9 mouse cellular contexts compared by ENCODE assay signal in the genomic region with DNA sequence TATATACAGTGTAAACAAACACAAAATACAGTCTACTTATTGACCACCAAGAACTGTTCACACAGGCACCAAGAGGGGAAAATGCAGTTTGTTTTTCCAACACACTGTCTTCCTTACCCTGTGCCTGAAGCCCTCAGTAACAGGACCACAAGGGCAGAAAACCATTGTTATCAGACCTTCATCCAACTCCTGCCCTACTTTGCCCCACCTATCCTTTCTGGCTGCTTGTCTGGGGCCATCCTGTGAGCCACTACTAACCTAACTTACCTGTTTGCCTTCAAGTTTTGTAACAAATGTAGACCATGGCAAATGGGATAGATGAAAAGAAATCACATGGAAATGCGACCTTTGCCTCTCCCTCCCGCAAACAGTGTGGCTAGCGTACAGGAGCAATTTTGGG. TPM values are rescaled to one million over a fixed set of nuclear protein-coding genes. Genes with fewer than 3 reads are reported as not detected.
DNase-seq lines count a peak whose midpoint lies in the region; ATAC-seq and TF ChIP-seq lines count a peak whose summit lies in the region.
"Had no signal": no experiment of that assay in that cellular context is flagged by ENCODE, and none has a peak within 500 bp of the region (broad histone marks: within the 10 kb centered on the region; RNA-seq: fewer than 3 reads in every experiment).

No protein-coding gene starts in this region.

- no peak for ATAC-seq in forebrain, postnatal 0 days
- no peak for ATAC-seq in liver, embryonic 14.5 days (ENCODE audit: insufficient read depth)

- no peaks in the 10 kb centered on the region; the same call in 1 of the 2 replicates for H3K36me3 ChIP-seq in forebrain, postnatal 0 days (ENCODE audit: insufficient read depth)
- H3K36me3 ChIP-seq in liver, embryonic 14.5 days (replicated peaks; ENCODE audit: control insufficient read depth, insufficient read depth, low read depth) = peaks cover 19% of the 10 kb centered on the region

- WGBS in cerebellum, adult 2 months = 70% methylated on average over 3 of the region's 3 CpGs
- WGBS in forebrain, postnatal 0 days = 63% methylated on average over 3 of the region's 3 CpGs
- WGBS in liver, embryonic 14.5 days (ENCODE audit: insufficient replicate concordance) = 66% methylated on average over 3 of the region's 3 CpGs

- no peaks in the 10 kb centered on the region for H3K9me3 ChIP-seq in forebrain, postnatal 0 days (ENCODE audit: low read length)
- H3K9me3 ChIP-seq in liver, embryonic 14.5 days (ENCODE audit: control insufficient read depth, low read length) = no peaks in the 10 kb centered on the region

- DNase-seq in cerebellum, adult 2 months = no peak
- DNase-seq in cerebellum, postnatal 10 days = no peak
- DNase-seq in 416B (ENCODE audit: low read depth) = peak; percentile 79
- DNase-seq in forebrain, postnatal 0 days = no peak
- peak; percentile 5 to 17 (median 14) for DNase-seq in liver, embryonic 14.5 days (ENCODE audit: low read depth in 3 of 3, low spot score in 3 of 3)
- DNase-seq in frontal cortex, adult 2 months (ENCODE audit: extremely low spot score in 1 of 2, low spot score in 1 of 2) = no peak
- DNase-seq in thymus, postnatal 10 days (ENCODE audit: low spot score in 2 of 2) = no peak
- DNase-seq in retina, embryonic 14.5 days (ENCODE audit: low spot score) = no peak
- DNase-seq: layer of hippocampus, postnatal 36 days had no signal

- H3K4me2 ChIP-seq in forebrain, postnatal 0 days (ENCODE audit: low read depth) = peak overlapping the region; percentile 35
- H3K4me2 ChIP-seq in liver, embryonic 14.5 days (ENCODE audit: low read depth) = peak overlapping the region; percentile 78

- H3K4me3 ChIP-seq in cerebellum, adult 2 months (replicated peaks; ENCODE audit: insufficient read depth, low read depth, low read length) = peak overlapping the region; percentile 27
- 0 out of 2 replicates have a peak overlapping the region, but pooled peaks have one; percentile 7 for H3K4me3 ChIP-seq in forebrain, postnatal 0 days (ENCODE audit: low read depth, low read length)
- peak overlapping the region; percentile 28 to 98 for H3K4me3 ChIP-seq in liver, embryonic 14.5 days (ENCODE audit: insufficient read depth in 1 of 2, low read depth in 2 of 2, low read length in 2 of 2)

- 0 out of 2 replicates have a peak overlapping the region, but pooled peaks have one; percentile 3 for H3K9ac ChIP-seq in forebrain, postnatal 0 days
- no peak overlapping the region for H3K9ac ChIP-seq in liver, embryonic 14.5 days (replicated peaks)

- H3K27ac ChIP-seq in cerebellum, adult 2 months (ENCODE audit: insufficient read depth, low read length) = no peak overlapping the region
- H3K27ac ChIP-seq in forebrain, postnatal 0 days (ENCODE audit: low read depth, low read length) = no peak overlapping the region
- no peak overlapping the region; the same call in 1 of the 2 replicates for H3K27ac ChIP-seq in liver, embryonic 14.5 days

- no peaks in the 10 kb centered on the region for H3K27me3 ChIP-seq in cerebellum, adult 2 months (ENCODE audit: control insufficient read depth, insufficient read depth, low read length)
- no peaks in the 10 kb centered on the region for H3K27me3 ChIP-seq in forebrain, postnatal 0 days (ENCODE audit: insufficient read depth, low read length)
- no peaks in the 10 kb centered on the region for H3K27me3 ChIP-seq in liver, embryonic 14.5 days (ENCODE audit: control insufficient read depth, insufficient read depth, low read length)

- TF ChIP-seq POLR2A in cerebellum, adult 2 months (IDR thresholded peaks at IDR 0.05; ENCODE audit: borderline replicate concordance, insufficient read depth, low read length) = no peak

- no peak for TF ChIP-seq EP300 in liver, embryonic 14.5 days (IDR thresholded peaks at IDR 0.05; ENCODE audit: low read depth)

- H3K4me1 ChIP-seq in cerebellum, adult 2 months (ENCODE audit: control insufficient read depth, insufficient read depth, low read length) = peaks cover 5% of the 10 kb centered on the region; the same call in 1 of the 2 replicates
- H3K4me1 ChIP-seq in forebrain, postnatal 0 days (ENCODE audit: insufficient read depth) = peaks cover 12% of the 10 kb centered on the region
- H3K4me1 ChIP-seq in liver, embryonic 14.5 days (replicated peaks; ENCODE audit: control insufficient read depth in 2 of 2, insufficient read depth in 2 of 2, low read length in 1 of 2) = peaks cover 6 to 16% of the 10 kb centered on the region in 2 experiments

- no peak for TF ChIP-seq CTCF in cerebellum, adult 2 months (IDR thresholded peaks at IDR 0.05; ENCODE audit: borderline replicate concordance, insufficient read depth, low read depth, low read length)
- no peak for TF ChIP-seq CTCF in forebrain, postnatal 0 days (IDR thresholded peaks at IDR 0.05; ENCODE audit: low read depth)
- no peak for TF ChIP-seq CTCF in liver, embryonic 14.5 days (IDR thresholded peaks at IDR 0.05; ENCODE audit: low read depth)

RNA-seq across cellular contexts. Expression of a gene that starts 2.2 kb away (rescaled TPM):
- polyA plus RNA-seq in cerebellum, adult 2 months (2012; rRNA removed) = 38.6 and 40.8 TPM in 2 replicates
- 41.3 and 47.6 TPM in 2 replicates for total RNA-seq in forebrain, postnatal 0 days (2014; rRNA removed)
- polyA plus RNA-seq in forebrain, postnatal 0 days (2015; fragmentation: Nextera tagmentation; extraction: Ambion mirVana) = 82.8 and 92.1 TPM in 2 replicates
- polyA plus RNA-seq in liver, embryonic 14.5 days (2012; rRNA removed) = 12.1 and 17.8 TPM in 2 replicates
- polyA plus RNA-seq in liver, embryonic 14.5 days (2014; fragmentation: Nextera tagmentation; extraction: Ambion mirVana) = 47.0 and 52.2 TPM in 2 replicates
- 43.6 and 48.2 TPM in 2 replicates for polyA plus RNA-seq in frontal cortex, adult 2 months (2012; rRNA removed)

RNA-seq across cellular contexts. Expression of a gene that starts 37.0 kb away (rescaled TPM):
- polyA plus RNA-seq in cerebellum, adult 2 months (2012; rRNA removed) = 33.9 and 37.1 TPM in 2 replicates
- 18.2 and 18.9 TPM in 2 replicates for total RNA-seq in forebrain, postnatal 0 days (2014; rRNA removed)
- 19.6 and 26.7 TPM in 2 replicates for polyA plus RNA-seq in forebrain, postnatal 0 days (2015; fragmentation: Nextera tagmentation; extraction: Ambion mirVana)
- polyA plus RNA-seq in liver, embryonic 14.5 days (2012; rRNA removed) = 5.2 and 7.2 TPM in 2 replicates
- 12.3 and 13.3 TPM in 2 replicates for polyA plus RNA-seq in liver, embryonic 14.5 days (2014; fragmentation: Nextera tagmentation; extraction: Ambion mirVana)
- polyA plus RNA-seq in frontal cortex, adult 2 months (2012; rRNA removed) = 29.5 and 30.9 TPM in 2 replicates

RNA-seq across cellular contexts. Expression of a gene that starts 37.1 kb away (rescaled TPM):
- 1.3 and 1.4 TPM in 2 replicates for polyA plus RNA-seq in cerebellum, adult 2 months (2012; rRNA removed)
- total RNA-seq in forebrain, postnatal 0 days (2014; rRNA removed) = 1.5 TPM in 2 replicates
- 0.96 and 1.5 TPM in 2 replicates for polyA plus RNA-seq in forebrain, postnatal 0 days (2015; fragmentation: Nextera tagmentation; extraction: Ambion mirVana)
- polyA plus RNA-seq in liver, embryonic 14.5 days (2012; rRNA removed) = 0.19 and 0.28 TPM in 2 replicates
- 0.09 and 0.13 TPM in 2 replicates for polyA plus RNA-seq in liver, embryonic 14.5 days (2014; fragmentation: Nextera tagmentation; extraction: Ambion mirVana)
- 1.0 and 1.1 TPM in 2 replicates for polyA plus RNA-seq in frontal cortex, adult 2 months (2012; rRNA removed)

Comparison
In these comparisons a context has a peak if more than half of its experiments do, and no peak if none do; other contexts are left out.
1. DNase-seq: peak in 416B (single experiment) and liver, embryonic 14.5 days (3 of 3); none in cerebellum, adult 2 months (0 of 2), cerebellum, postnatal 10 days (0 of 2), forebrain, postnatal 0 days (single experiment), frontal cortex, adult 2 months (0 of 2), thymus, postnatal 10 days (0 of 2) and retina, embryonic 14.5 days (single experiment).
2. H3K4me3 ChIP-seq: peak in every context shown above with its lines; median percentile 63 in liver, embryonic 14.5 days; 27 in cerebellum, adult 2 months; 7 in forebrain, postnatal 0 days.